Mouse (Mus musculus): ENCODE measurements around the gene Matn1. TPM values are rescaled to one million over a fixed set of nuclear protein-coding genes. Genes with fewer than 3 reads are reported as not detected.

The Matn1 gene
- total RNA-seq (2023), result under 1 TPM in 1 of 2 experiments, not detected in 1; 0.29 TPM

GRCm38 (mm10) chr4:130944112-130944511 lies at the start of gene Matn1:
TSS of gene Matn1 (plus strand) at chr4:130944385.

DNA sequence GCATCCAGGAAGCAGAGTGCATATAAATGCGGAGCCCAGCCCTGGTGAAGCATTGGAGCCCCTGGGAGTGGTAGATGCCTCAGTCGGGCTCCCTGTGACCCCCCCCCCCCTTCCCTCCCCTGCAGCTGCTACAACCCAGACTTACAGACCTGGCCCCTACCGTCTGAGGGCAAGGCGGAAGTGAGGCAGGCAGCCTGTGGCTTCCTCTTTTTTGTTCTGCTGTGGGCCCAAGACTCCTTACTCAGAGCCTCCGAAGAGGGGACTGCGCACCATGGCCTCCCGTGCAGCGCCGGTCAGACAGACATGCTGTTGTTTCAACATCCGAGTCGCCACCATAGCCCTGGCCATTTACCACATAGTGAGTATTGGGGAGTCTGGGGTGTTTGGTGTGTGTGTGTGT lies 31.1 kb upstream of the Matn1 start, which contains the start of gene Laptm5:
Gene Laptm5, plus strand, starts transcription at position 49 of the 400 bp plus-strand sequence.

Other genes starting within 250 kb of the Matn1 start
- gene Sdc3, start 151.8 kb upstream of the Matn1 start, total RNA-seq (2023), result 1 to 10 TPM; 5.1 to 6.4 TPM
- gene Laptm5, start 31.3 kb upstream of the Matn1 start, total RNA-seq (2023), result 100 to 1,000 TPM; 721 to 840 TPM